Mouse (Mus musculus) cerebellum, postnatal 10 days (tissue): ENCODE measurements at regions not wholly inside any gene's neighbourhood (a gene's known extent, or its start where the extent isn't known, plus 50 kb on each side); places are given as distances from the start of the nearest gene placed in this dataset.
A peak's percentile ranks its signal among the peaks of the same experiment; 100 is the strongest.

Experiments used
- DNase-seq, 2 experiments: peaks; one replicate each; pipeline ENCODE4 v3.0.0; 2021; ENCODE audit warnings: mixed read lengths in 2 of 2

DNA sequence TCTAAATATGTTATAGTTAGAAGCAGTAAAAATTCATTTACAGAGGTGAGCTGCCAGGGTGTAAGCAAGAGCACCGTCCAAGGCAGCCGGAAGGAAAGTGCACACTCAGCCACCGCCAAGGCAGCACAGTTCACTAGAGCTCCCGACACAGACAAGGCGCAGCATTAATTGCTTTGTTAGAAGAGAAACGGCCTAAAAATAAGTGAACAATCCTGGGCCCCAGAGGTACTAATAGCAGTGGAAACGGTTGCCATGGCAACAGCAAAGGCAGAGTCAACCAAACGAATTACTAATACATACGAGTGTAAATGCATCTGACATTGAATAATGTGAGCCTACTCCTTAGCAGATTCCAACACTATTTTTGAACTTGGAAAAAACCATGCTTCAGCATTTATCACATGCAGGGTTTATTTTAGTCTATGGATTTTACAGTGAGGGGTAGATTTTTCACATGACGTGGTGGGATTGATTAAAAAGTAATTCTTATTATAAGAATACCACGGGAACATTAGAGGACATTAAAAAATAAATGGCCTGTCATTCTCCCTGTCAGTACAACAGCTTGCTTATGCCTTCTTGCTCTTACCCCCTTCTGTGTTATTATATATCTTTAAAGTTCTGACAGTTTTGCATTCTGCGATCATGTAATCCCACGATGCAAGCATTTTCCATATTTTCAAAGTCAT lies 62.5 kb downstream of the Cavin4 start:
- DNase-seq, result peak; percentile 20 to 39

DNA sequence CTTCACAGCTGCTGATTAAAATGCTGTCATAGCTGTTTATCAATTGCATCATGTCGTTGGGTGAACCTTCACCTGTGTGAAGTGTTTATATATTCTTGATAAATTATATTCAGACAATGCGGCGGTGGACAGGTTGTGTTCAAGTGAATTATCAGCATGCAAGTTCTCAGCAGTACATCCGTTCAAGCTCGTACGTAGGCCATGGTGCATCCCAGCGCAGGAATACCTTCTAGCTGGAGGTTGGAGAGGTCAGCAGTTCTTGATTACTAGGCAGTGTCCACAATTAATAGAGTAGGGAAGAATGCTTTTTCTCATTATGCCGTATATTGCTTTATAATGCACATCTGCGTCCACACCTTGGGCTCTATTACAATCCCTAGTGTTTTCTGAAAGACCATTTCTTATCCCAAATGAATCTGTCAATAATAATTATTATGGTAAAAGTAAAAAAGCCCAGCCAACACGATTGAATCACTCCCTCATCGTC lies 63.1 kb downstream of the Cavin4 start:
- DNase-seq, result no peak

DNA sequence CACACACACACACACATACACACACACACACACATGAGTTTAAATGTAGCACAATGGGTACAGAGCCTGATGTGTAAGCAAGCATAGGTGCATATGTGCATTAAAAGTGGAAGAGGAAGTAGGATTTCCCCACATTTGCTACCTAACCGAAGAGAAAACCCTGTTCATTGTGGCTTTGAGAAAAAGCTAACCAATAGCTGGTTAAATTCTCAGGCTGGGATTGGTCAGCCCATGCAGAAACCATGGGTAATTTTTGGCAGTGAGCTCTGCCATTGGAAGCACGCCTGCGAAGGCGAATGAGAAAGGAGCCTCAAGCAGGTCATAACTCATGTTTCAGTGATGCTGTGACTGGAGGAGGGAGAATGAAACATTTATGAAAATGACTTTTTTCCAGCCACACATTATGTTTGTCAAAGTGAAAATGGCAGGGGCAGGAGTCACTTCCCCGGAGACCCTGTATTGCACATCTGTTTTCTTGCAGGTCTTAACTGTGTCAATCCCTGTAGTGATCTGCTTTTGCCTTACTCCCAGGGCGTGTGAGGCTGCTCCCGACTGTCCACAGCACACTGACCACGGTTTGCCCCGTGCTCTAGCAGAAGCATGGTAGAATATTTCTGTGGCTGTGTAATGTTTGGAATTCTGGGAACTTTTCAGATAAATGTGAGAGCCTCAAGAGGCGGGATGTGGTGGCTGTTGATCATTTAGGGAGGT lies 71.7 kb downstream of the Cavin4 start:
- peak; percentile 47 to 49 for DNase-seq

DNA sequence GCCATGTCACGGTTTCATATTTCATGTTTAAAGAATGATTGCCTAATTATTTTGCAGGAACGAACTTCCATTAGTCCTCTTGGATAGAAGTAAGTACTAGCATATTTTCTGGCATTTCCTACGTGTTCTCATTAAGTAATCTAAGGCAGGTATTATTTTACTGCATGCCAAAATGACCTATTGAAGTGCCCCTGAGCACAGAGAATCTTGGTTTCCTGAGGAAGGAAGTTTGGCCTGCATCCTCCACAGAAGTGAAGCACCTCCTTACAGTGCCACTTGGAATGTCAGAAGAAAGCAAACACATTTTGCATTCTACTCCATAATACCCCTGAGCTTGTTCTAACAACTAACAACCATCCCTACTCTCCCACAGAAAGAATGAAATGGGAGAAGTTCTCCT lies 82.9 kb downstream of the Cavin4 start:
- no peak for DNase-seq

DNA sequence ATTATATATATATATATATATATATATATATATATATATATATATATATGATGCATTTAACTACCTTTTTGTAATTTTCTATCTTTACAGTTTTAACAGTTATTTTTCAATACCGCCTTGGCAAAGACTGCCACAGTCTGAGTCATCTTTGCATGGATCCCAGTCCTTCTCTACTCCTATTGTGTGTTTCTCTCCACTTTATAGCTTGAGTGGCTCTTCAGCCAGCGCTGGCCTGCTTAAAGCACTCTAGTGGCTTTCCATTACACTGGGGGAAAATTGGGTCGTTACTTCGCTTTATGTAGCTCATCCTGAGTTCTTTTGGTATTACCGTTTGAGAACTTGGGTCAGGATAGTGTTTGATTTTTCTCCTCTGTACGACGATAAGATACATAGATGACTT lies 86.3 kb downstream of the Cavin4 start:
- no peak for DNase-seq

DNA sequence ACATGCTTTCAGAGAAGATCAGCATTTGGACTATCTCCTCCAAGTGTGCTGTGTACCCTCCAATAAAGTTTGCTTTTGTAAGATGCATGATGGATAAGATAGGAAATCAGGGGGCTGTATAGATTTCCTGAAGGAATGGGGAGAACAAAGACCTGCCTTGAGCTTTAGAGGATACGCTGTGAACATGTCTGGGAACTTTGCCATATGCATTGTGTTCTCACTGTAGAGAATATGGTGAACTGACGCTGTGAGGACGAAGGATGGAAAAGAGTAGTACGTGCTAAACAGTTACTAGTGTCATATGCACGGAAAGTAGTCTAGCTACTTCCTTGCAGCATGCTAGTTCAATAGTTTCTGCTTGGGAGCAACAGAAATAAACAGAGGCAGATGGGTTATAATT lies 86.8 kb downstream of the Cavin4 start:
- DNase-seq, result no peak

DNA sequence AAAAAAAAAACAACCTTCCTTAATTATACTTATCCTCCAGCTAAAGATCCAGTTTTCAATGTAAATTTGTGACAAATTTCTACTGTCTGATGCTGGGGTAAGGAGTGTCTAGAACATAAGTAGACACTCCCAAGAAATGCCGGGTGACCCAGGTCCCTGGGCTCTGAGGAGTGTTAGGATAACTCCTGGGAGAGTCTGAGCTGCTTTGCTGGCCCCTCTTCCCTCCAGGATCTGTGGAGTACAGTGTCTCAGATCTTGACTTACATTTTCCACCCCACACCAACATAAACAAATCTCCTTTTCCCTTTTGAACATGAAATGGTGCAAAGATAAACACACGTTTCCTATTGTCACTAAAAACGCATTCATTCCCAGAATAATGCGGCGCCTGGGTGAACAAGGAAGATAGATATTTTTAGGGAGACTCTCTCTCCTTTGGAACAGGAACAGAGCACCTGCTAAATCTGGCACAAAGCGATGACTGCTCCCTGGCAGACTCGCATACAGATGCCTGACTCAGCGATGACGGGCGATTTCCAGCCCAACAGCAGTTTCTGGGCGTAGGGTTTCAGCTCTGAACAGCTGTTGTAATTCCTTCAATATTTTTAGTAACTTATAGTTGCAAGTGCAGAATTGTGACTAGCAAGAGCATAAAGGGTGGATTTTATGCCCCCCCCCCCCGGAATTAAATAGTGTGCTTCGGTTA lies 91.3 kb downstream of the Cavin4 start:
- peak; percentile 79 to 84 for DNase-seq

DNA sequence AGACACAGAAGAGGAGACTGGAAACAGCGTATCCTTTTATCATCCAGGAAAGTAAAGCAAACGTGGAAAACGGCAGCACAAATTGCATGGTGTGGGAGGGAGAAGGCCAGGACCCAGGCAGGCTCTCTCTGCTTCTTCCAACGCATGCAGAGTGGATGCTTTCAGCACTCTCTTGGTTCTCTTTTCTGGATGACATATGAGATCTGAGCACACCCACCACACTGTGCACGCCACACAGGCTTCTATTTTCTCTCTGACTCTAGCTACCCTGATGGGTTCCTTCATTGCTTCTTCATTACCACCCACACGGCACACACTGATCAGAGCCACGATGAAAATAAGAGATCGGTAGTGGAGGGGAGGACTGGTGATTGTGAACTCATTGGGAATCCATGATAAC lies 97.3 kb downstream of the Cavin4 start:
- no peak for DNase-seq

DNA sequence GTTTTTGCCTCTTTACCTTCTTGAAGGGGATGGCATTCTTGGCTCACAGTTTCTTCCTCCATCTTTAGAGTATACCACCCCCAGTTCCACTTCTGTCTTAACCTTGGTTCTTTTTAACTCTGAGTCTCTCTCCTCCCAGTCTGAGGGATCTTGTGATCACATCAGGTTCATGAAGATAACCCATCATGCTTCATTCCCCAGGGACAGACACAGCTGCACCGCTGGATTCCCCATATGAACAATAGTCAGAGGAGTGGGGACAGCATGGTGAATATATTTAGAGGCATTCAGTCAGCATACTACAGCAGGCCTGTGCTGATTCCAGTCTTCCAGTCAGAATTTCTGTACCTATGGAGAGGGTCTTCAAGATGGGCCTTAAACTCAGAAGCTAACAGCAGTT lies 103.1 kb downstream of the Cavin4 start:
- DNase-seq, result no peak

DNA sequence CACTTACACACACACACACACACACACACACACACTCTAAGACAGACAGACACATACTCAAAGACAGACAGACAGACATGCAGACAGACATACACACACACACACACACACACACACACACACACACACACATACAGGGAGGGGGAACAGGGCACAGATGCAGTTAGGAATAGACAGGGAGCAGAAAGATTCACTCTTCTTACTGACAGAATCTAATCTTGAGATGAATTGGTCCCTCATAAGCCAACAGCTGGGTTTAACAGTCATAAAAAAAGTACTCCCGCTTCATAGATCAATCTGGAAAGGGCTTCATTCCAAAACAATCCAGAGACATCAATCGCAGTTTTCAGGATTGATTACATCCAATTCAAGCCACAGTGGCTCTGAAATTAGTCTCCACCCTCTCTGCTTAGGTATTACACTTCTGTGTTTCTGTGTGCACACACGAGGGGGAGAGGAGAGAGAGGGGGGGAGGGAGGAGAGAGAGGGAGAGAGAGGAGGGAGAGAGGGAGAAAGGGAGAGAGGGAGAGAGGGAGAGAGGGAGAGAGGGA lies 107.2 kb downstream of the Cavin4 start:
- DNase-seq, result no peak

DNA sequence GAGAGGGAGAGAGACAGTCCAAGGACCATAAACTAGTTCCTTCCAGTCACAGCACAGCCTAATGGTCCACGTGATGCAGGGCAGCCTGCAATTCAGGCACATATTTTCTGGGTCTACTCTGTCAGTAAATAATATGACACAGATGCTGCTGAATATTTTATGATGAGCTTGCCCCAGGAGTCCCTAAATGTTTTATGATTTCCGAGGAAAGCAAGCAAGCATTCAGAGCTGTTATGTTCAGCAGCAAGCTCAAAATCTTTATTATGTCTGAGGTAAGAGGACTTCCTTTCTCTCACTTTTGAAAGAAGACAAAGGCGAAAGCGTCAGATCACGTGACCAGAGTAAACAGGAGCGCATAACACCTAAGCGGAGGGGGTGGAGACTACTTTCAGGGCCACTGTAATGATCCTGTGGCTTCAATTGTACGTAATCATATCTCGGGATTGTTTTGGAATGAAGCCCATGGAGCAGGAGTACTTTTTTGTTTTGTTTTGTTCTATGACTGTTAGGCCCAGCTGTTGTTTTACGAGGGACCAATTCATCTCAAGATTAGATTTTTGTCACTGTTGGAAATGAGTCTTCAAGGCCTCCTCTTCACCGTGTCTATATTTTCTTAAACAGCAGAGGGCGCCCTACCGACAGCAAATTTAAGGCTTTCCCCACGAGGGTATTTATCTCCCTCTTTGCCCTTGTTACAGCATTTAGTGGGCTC lies 107.8 kb downstream of the Cavin4 start:
- peak; percentile 67 to 81 for DNase-seq

DNA sequence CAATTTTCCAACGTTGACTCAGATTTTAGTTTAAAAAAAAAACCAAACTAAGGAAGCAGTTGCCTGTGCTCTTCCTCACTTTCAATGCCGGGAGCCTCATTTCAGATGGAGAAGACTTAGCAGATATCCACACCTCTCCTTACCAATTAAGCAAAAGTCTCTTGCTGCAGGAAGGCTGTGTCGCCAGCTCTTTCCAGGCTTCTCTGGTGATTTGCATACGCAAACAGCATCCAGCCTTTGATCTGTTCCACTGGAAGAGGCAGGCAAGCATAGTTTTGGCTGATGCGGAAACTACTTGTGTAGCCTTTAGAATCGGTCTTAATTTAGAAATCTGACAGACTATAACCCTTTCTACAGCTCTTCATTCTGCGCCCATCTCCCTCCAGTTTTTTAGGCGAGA lies 108.5 kb downstream of the Cavin4 start:
- no peak for DNase-seq

DNA sequence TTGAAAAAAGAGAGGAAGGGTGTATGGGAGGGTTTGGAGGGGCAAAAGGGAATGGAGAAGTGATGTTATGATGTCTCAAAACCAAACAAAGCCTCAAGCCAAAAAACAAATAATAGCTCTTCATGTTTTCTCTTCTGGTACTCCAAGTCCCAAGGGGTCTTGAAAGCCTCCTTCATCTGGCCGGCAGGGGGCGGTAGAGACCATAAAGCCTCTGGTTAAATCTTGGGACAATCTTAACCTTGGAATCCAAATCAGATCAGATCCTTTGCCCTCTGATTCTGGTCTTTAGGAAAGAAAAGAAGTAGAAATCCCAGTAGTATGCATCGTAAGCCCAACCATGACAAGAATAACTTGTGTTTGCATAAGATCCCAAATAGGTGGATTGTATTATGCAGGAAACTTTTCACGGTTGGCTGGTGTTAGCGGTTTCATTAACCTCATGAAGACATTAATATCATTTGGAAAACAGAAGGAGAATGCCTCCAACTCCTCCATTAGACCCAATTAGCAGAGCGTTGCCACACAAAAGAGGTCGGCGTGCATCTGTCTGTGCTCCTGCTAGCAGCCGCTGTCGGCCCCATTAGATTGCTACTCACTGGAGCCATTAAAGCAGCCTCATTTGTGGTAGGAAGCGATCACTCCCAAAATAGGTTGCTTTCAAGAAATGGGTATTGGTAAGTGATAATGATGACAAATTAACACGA lies 116.0 kb downstream of the Cavin4 start:
- DNase-seq, result peak; percentile 93 to 96

DNA sequence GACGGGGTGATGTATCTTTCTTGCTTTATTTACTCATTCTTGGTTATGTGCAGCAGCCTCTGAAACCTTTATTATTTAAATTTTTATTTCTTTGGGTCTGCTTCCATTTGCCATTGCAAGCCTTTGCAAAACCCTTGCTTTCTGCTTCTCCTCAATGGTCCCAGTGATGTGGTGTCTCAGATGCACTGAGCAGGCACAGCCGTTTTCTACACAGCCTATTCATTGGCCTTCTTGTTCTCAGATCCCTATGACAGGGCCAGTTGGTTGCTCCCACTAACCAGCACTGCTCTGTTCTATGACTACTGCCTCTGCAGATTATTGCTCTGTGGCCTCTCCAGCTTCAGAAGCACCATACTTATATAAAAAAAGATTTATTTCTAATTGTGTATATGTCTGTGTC lies 116.6 kb downstream of the Cavin4 start:
- no peak for DNase-seq

DNA sequence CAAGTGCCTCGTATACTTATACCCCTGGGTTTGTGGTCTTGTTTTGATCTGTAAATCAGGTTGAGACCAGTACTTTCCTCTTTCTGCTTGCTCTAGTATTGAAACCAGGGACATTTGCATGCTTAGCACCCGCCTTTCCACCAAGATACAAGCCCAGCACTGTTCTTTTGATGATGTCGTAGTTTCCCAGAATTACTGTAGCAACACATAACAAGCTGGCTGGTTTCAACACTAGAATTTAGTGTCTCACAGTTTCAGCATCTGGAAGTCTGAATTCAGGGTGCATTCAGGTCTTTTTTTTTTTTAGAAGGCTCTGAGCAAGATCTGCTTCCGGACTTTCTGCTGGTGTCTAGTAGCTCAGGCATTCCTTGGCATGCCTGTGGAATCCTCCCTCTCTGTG lies 117.8 kb downstream of the Cavin4 start:
- DNase-seq, result no peak

DNA sequence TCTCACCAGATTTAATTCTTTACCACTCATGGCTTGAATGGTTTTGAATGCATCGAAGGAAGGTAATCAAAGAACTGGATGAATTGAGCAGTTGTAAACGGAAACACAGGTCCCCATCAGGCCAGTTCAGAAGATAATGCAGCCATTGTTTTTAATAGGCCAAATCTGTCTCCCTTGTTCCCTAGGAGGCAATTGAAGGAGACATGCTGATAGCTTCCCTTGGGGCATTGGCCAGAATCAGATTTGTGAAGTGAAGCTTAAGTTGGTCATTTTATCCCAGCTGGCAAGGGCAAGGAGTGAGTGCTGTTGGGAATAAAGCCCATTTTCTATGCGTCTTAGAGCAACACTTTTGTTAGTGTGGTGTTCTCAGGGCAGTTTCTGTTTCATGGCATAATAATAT lies 119.4 kb downstream of the Cavin4 start:
- DNase-seq, result no peak

DNA sequence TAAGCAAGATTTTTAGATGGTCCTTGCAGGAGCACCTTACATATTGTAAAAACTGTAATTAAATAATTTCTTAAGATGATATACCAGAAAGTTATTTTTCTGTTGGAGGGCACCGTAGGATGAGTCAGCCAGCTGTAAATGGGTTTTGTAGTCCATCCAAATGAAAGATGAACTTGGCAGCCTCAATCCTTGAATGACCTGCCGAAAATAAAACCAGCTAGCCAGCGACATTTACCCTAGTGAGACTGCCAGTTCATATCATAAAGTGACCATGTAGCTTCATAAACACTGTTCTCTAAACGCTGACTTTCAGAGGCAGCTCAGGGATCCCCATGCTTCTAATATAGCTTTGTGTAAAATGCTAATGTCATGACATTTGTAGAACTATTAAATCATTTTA lies 127.8 kb downstream of the Cavin4 start:
- DNase-seq, result no peak

DNA sequence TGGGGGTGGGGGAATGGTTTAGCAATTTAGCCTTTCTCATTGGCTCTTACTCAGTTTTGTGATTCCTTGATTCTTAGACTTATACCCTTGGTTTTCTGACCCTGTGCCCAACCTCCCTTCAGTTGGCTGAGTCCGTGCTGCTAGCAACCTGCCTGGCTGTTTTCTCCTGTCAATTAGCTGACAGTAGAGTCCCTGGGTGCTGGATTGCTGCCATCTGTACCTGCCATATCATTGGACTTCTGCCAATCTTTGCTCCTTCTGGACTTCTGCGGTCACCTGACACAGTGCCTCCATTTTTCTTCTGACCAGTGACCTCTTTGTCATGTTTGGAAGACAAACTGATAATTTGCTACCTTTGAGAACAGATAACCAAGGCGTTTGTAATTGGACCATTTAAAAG lies 140.5 kb downstream of the Cavin4 start:
- peak; percentile 96 to 97 for DNase-seq

DNA sequence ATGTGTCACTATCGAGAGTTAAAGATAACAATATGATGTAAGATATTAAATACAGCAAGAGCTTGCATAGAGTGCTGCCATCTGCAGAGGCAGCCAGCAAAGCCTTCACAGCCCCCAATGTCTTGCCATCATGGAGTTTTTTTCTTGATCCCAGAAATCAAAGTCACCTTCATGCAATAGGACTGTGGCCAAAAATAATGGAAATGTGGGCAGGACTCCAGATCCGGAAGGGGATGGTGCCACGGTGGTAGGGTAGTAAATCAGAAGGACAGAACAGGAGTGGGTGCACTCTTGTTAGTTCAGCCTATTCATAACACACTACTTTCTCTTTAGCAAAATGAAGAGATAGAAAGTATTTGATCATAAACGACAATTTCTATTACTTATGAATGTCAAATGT lies 145.3 kb downstream of the Cavin4 start:
- DNase-seq, result no peak

DNA sequence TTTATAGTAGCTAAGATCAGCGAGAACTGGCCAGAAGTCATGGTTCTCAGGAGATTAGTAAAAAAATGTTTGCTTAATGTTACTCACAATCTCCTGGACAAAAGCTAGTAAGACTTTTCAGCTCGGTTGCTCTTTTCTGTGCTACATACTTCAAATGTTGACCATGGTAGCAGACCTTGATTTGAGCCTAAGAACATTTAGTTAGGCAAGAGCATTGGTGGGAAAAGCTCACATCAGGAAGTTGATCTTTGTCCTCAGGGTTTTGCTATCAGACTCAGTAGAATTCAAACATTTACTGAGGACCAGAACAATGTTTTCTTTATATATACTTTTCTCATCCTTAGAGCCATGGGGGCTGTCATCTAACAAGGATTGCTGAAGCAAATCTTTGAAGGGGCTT lies 170.4 kb downstream of the Cavin4 start:
- no peak for DNase-seq

DNA sequence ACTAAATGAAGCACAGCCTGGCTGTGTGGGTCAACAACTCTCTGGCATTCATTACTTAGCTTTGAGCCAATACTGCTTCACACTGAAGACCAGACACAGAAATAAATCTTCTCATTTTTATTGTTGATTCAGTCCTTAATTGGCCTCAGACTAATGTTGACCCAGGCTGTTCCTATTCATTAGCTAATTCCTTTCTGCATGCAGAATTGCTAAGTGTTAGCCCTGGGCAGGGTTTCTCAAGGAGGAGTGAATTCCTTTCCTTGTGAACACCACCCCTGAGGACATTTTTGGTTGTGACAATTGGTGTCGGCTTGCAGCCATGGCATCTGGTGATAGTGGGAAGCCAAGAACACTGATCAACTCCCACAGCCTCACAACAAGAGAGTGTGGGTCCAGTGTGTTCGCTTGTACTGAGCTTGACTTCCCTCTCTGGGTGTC lies 179.5 kb downstream of the Cavin4 start:
- DNase-seq, result peak; percentile 85 to 86

DNA sequence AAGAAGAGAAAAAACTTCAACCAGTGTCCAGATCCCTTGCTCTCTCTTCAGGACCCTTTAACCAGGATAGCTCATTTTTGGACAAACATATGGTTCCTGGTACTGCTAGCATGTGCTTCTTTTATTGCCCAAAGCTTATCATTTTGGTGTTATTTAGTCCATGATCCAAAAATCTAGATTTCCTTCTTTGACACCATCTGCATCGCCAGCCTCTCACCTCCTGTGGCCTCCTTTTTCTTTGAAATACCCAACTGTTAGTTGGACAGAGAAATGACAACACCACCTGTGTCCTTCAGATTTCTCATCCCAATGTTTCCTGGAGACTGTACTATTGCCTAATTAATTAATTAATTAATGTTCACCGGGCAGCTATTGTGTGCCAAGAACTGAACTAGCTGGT lies 188.0 kb upstream of the Plppr1 start:
- DNase-seq, result peak; percentile 48 to 61
